Mouse (Mus musculus): ENCODE measurements around the gene Mmd.

DNA sequence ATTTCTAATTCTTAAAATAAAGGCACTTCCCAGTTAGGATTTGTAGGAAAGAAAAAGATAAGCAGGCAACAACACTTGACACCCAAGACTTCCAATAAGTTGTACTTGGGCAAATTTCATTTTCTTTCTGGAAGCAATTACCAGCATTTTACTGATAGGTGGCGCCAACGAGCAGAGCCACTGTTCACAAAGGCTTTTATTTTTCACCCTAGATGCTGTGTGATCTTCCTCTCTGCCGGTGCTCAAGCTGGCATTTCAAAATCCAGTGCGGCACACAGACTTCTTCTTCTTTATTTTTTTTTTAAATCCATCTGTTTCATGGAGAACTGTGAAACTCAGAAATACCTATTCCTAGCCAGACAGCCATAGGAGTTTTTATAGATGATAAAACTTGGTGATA lies 68.2 kb downstream of the Mmd start:
- TF ChIP-seq GATA1 (IDR thresholded peaks at IDR 0.05; ENCODE audit: borderline replicate concordance, low read length) (no peak), TAL1 (conservative IDR thresholded peaks at IDR 0.05; ENCODE audit: low read depth, low read length) (no peak), CTCF (IDR thresholded peaks at IDR 0.05; ENCODE audit: low read depth, low read length) (peak; percentile 52), POLR2AphosphoS5 (IDR thresholded peaks at IDR 0.05; ENCODE audit: insufficient replicate concordance, low read depth, low read length) (no peak), GATA2 (IDR thresholded peaks at IDR 0.05; ENCODE audit: borderline replicate concordance, low read depth, low read length) (no peak)

All from G1E (cell line).